ENCODE assay signal across 12 mouse cellular contexts in the genomic region with DNA sequence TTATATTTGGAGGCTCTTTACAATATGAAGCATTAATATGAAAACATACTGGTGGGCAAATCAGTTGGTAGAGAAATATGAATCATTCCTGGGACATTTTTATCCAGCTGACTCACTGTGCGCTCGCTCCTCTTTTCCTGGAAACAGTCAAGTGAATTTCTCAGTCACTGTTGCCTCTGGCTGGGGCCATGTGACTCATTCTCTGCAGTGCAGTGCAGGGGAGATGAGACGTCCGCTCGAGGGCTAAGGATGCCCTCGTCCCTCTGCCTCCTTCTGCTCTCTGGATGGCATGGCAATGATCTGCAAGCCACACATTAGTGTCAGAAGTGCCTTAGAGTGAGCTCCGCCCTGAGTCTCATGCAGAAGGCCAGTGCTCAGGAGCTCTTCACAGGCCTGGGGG. TPM values are rescaled to one million over a fixed set of nuclear protein-coding genes. Genes with fewer than 3 reads are reported as not detected.
DNase-seq lines count a peak whose midpoint lies in the region.
"Had no signal": no experiment of that assay in that cellular context is flagged by ENCODE, and none has a peak within 500 bp of the region (broad histone marks: within the 10 kb centered on the region; RNA-seq: fewer than 3 reads in every experiment).

No protein-coding gene starts in this region.

- H3K4me3 ChIP-seq in forebrain, embryonic 10.5 days, result no peak overlapping the region
- H3K4me3 ChIP-seq: hindbrain, embryonic 12.5 days; liver, embryonic 13.5 days; midbrain, embryonic 15.5 days had no signal

- H3K36me3 ChIP-seq in forebrain, embryonic 10.5 days (replicated peaks), result no peaks in the 10 kb centered on the region
- H3K36me3 ChIP-seq: hindbrain, embryonic 12.5 days; liver, embryonic 13.5 days; midbrain, embryonic 15.5 days had no signal

- H3K4me1 ChIP-seq in forebrain, embryonic 10.5 days, result no peaks in the 10 kb centered on the region
- H3K4me1 ChIP-seq: hindbrain, embryonic 12.5 days; liver, embryonic 13.5 days; midbrain, embryonic 15.5 days had no signal

- DNase-seq in right cerebral cortex, adult 18-20 months, result peak; percentile 86
- no peak for DNase-seq in right cerebral cortex, postnatal 4 days
- peak; percentile 76 to 82 for DNase-seq in adrenal gland, postnatal 36 days
- peak; percentile 24 to 65 for DNase-seq in kidney, postnatal 25 days
- peak; percentile 61 to 72 for DNase-seq in right cerebral cortex, postnatal 36 days (ENCODE audit: low spot score in 2 of 2)
- no peak for DNase-seq in embryo, embryonic 11 days
- no peak for DNase-seq in forebrain, embryonic 10.5 days (ENCODE audit: extremely low spot score, low spot score)
- DNase-seq in heart, adult 9 months (ENCODE audit: low spot score in 2 of 2), result no peak
- DNase-seq: cerebellum, adult 11 months; liver, embryonic 13.5 days had no signal

- no peaks in the 10 kb centered on the region for H3K27me3 ChIP-seq in forebrain, embryonic 10.5 days (ENCODE audit: poor library complexity, severe bottlenecking)
- H3K27me3 ChIP-seq: hindbrain, embryonic 12.5 days; liver, embryonic 13.5 days; midbrain, embryonic 15.5 days had no signal

- H3K27ac ChIP-seq in forebrain, embryonic 10.5 days, result no peak overlapping the region
- H3K27ac ChIP-seq: hindbrain, embryonic 12.5 days; liver, embryonic 13.5 days; midbrain, embryonic 15.5 days had no signal

- no peaks in the 10 kb centered on the region for H3K9me3 ChIP-seq in forebrain, embryonic 10.5 days
- H3K9me3 ChIP-seq: hindbrain, embryonic 12.5 days; liver, embryonic 13.5 days; midbrain, embryonic 15.5 days had no signal

- 81% methylated on average over 7 of the region's 7 CpGs for WGBS in forebrain, embryonic 10.5 days

RNA-seq across cellular contexts. Expression of a gene that starts 41.0 kb away (rescaled TPM):
- 100 to 1,000 TPM; 398 to 483 TPM for total RNA-seq in adrenal gland, postnatal 36 days (2021)
- polyA plus RNA-seq in forebrain, embryonic 10.5 days (2016; fragmentation: Nextera tagmentation; extraction: Ambion mirVana), result 6.5 and 6.9 TPM in 2 replicates

Comparison
In these comparisons a context has a peak if more than half of its experiments do, and no peak if none do; other contexts are left out.
1. DNase-seq: peak in right cerebral cortex, adult 18-20 months (single experiment), adrenal gland, postnatal 36 days (2 of 2), kidney, postnatal 25 days (2 of 2) and right cerebral cortex, postnatal 36 days (2 of 2); none in right cerebral cortex, postnatal 4 days (single experiment), embryo, embryonic 11 days (single experiment), forebrain, embryonic 10.5 days (single experiment) and heart, adult 9 months (0 of 2).